Mouse (Mus musculus) ovary, postnatal 36 days (tissue): ENCODE results near the gene Map6d1.
A peak's percentile ranks its signal among the peaks of the same experiment; 100 is the strongest.

Experiments
- DNase-seq: peaks from one replicate; pipeline ENCODE4 v3.0.0; 2022; ENCODE audit warnings: low spot score, mixed read lengths

Gene Map6d1

DNA sequence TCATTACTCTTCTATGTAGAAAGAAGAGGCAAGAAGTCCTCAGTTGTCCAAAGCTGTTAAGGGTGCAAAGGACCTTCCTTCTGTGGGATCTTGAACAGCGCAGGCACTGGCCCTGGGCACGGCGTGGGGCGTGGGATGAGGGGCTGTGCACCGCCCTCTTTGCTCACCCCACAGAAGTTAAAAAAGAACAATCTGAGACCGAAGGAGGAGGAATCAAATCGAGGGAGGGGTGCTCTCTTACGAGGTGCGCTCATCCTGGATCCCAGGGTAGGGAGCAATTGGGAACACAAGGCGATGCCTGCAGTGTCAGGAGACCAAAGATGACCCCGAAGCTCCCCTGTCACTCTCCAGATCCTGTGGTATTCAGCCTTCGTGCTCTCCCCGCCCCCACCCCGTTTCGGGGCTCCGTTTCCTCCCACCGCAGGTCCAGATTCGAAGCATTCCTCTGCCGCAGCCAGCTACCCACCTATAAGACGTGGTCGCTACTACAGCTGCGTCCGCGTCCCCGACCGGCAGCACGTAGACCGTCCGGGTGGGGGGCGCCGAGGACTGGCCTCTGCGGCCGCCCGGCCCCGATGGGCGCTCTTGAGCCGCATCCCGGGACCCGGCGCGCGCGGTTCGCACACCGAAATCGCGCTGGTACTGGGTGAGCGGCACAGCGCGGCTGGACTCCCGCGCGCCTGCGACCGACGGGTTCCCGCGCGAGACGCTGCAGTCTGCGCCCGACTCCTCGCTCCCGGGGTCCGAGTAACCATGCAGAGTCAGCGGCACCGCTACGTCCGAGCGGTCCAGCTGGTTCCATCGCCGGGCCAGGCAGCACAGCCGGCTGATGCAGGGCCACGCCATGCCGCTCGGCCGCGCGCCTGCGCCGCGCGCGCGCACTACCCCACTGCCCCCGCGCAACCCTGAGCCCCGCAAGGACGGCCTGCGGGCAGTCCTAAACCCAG lies at the start of gene Map6d1:
Map6d1 (minus strand) TSS at position 891 of the 947 bp plus-strand sequence.
- peak; percentile 56 for DNase-seq

DNA sequence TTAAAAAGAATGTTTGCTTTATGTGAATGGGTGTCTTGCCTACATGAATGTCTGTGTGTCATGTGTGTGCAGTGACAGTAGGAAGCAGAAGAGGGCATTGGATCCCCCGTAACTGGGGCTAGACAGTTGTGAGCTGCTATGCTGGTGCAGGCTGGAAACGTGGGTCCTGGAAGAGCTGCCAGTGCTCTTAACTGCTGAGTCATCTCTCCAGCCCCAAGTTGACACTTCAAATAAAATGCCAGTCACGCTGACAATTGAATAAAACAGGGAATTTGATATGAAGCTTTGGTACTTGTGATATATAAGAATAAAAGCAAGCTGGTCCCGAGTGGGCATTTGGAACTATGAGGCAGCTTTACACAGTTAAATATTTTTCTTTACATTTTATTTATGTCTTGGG lies 39.1 kb upstream of the Map6d1 start:
- DNase-seq: no peak

DNA sequence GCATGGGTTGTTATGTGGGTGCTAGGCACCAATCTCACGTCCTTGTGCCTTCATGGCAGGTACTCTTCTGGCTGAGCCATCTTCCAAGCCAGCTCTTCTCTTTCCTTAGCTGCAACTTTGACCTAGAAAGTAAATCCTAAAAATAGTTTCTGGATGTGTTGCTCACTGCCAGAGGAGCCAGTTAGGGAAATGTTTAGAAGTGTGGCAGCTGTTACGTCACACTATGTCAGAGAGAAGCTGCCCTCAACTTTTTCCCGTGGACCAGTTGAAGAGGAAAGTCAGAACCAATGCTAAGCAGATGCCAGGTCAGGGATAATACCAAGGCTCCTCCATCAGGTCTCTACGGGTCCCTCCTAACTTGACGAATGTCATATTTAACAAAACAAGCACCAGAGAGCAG lies 38.2 kb upstream of the Map6d1 start:
- DNase-seq: no peak

DNA sequence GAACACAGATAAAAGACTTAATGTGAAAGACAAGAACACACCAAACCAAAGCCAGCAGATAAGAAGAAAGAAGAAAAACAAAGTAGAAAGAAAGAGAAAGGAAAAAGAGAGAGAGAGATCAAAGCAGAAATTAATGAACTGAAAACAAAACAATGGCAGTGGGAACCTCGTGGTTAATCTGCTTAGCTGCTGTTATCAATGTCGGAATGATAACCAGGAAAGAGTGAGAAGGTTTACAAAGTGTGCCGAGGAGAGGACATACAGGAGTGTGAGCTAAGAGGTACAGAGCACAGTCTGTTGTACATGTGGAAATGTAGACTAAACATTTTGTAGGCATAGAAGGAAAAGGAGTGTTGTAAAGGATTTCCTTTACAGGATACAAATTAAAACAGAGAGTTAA lies 31.8 kb upstream of the Map6d1 start:
- DNase-seq: no peak

DNA sequence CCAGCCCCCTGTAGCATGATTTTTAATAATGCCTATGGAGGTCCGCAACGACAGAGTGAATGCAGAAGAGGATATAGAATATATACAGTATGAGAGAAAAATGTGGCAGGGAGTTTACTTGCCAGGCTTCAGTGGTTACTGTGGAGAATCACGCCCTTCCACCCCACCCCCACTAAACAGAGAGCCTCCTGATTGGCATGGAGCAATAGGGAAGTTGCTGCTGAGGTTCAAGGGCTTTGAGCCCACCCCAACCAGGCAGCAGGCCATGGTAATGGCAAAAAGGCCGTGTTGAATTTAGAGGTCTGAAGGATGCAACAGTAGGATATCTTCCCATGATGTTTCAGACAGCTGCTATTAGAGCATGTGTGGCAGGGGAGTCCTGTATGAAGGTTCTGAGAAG lies 30.2 kb upstream of the Map6d1 start:
- no peak for DNase-seq

DNA sequence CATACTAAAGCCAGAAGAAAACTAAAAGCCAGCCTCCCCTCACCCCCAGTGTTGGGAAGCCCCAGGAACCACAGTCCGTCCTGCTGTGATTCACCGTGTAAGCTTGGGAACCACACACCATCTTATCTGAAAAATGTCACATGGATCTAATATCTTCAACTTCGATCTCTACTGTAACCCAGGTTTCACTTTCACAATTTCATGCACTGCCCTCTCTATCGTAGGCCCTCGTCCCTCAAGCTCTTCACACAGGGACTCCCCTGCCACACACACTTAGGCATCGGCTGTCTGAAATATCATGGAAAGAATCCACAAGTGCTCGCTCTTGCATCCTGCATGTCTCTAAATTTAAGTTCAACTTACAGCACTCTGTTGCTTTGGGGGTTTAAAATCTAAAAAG lies 23.9 kb upstream of the Map6d1 start:
- DNase-seq: no peak

DNA sequence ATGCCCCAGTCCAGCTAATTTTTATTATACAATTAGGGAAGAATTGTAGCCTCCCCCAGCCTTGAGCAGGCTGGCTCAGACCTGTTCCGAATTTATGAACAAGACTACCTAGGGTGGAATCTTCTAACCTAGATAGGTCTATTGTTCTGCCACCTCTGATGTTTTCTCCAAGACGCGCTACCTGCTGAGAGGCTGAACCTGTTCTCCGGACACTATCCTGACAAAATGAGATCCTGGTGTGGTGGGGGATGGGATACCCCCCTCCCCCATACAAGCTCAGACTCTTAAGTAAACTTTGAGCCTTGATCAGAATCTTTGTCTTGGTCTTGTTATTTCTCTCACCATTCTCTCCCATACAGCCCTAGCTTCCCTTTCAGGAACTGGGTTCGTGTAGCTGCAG lies 16.8 kb upstream of the Map6d1 start:
- no peak for DNase-seq

DNA sequence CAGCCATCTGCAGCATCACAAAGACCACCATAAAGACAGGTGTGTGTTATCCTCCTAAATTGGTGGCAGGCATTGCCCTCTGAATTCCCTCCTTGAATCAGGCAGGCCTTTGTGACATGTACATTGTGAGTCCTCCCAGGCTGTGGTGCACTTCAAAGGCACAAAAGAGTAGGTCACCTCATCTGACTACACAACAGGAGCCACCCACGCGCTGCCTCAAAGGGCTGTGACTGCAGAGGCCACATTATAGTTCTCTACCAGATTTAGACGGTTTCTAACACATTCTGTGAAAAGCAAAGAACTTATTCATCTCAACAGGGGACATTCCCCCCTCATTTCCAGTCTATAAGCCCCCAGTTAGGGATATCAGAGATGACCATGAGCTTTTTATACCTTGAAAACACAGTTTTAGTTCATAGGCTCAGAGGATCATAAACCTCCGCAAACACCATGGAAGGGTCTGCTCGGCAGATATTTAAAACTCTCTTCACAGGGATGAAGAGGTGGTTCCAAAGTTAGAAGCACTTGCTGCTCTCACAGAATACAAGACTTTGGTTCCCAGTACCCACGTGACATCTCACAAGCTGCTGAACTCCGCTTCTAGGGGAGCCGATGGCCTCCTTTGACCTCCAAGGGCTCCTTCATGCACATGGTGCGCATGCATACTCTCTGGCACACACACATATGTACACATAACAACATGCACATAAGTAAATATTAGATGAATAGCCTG lies 7.5 kb upstream of the Map6d1 start:
- no peak for DNase-seq

DNA sequence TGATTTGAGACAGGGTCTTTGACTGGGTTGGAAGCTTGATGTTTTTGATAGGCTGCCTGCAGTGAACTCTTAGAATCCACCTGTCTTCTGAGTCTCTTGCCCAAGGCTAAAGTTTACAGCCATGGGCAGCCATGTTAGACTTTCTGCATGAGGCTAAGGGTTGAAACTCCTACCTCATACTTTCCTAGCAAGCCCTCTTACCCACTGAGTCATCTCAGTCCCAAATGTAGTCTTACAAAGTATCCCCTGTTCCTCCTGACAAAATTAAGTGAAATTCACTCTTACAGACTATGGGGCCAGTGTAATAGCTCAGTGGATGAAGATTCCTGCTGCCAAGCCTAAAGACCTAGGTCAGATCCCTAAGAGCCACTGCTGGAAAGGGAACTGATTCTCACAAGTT lies 5.9 kb upstream of the Map6d1 start:
- DNase-seq: no peak

DNA sequence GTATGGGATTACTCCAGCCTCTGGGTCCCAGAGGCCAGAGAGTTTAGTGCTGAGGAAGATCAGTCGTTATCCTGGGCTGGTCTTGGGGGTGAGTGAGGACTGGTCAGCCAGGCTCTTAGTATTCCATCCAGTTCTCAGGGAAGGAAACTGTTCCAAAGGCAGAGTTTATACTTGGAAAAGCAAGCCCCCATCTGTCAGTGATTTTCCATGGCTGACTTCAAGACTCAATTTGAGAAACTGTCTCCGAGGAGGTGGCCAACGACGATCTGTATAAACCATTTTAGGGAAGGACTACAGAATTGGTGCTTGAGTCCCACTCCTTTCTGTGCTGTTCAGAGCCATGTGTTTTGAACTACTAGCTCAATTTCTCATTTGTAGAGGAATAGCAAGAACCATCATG lies 2.5 kb downstream of the Map6d1 start:
- DNase-seq: no peak

DNA sequence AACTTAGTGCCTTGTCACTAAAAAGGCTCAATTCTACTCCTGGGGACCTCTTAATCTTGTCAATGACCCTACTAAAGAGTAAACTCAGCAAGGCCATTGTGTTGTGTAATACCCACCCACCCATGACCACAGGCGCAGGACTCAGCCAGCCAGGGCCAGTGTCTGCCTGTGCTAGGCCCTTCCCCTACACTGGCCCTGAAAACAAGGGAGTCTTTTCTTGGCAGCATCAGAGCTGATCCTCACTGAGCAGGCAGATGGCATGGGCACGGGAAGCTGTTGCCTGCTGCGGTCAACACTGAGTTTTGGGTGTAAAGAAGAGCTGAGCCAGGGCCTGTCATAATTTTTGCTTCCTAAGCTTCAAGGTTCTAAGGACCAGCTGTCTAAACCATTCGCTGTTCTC lies 3.7 kb downstream of the Map6d1 start:
- peak; percentile 27 for DNase-seq

DNA sequence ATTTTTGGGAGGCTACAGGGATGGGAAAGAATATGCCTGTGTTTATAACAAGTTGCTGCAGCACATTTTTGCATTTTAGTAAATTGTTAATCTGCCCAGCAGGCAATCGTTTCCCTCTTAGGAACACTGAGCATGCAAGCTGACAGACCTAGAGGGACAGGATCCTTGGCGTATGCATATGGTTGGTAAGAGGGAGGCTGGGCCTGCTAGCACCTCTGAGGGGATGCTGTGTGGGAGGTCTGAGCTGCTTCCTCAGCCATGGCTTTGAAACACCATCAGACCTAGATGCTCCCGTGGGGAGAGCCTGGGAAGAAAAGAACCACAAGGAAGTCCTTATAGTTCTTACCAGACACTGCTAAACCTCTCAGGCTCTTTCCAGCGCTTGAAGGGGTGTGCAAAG lies 6.8 kb downstream of the Map6d1 start:
- DNase-seq: no peak

DNA sequence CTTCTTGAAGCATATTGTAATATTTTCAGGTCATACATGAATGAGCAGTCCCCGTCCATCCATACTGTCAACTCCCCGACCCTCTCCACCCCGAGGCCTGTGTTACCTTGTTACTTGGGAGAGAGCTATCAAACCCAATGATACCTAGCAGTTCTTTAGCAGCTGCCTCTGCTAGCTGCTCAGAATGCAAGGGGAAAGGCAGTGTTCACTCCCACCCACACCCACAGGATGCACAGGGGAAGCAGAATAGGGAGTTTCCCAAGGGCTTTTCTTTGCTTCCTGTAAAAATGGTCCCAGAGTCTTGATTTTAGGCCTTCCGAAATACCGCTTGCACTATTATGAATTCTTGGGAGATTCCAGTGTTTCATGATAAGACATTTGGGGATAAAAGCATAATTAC lies 13.0 kb downstream of the Map6d1 start:
- DNase-seq: no peak

DNA sequence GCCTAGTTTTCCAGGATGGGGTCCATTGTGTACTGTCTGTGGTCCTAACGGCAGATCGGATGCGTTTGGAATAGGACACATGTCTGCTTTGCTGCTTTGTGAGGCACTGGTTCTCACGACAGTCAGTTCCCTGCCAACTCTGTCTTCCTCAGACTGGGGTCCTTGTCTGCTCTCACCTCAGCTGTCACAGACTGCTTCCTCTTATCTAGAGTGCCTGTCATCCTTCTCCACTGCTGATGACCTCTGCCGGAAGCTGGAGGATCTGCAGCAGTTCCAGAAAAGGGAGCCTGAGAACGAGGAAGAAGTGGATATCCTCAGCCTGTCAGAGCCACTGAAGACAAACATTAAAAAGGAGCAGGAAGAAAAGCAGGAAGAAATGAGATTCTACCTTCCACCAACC lies 13.7 kb downstream of the Map6d1 start:
- DNase-seq: no peak

DNA sequence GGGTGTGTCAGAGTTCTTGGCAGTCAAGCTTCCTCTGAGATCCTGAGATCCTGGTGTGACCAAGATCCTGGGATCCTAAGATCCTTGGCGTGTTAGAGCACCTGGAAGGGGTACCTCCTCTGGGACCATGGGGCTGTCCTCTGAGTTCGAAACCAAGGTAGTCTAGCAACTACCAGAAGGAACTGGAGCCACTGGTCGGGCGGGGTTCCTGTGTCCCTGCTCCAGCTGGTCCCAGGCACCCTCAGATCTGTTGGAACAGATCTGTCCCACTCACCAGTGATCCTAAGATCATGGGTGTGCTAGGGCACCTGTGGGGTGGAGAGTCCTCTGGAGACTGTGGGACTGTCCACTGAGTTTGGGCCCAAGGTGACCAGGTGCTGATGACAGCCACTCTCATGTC lies 14.5 kb downstream of the Map6d1 start:
- DNase-seq: no peak

DNA sequence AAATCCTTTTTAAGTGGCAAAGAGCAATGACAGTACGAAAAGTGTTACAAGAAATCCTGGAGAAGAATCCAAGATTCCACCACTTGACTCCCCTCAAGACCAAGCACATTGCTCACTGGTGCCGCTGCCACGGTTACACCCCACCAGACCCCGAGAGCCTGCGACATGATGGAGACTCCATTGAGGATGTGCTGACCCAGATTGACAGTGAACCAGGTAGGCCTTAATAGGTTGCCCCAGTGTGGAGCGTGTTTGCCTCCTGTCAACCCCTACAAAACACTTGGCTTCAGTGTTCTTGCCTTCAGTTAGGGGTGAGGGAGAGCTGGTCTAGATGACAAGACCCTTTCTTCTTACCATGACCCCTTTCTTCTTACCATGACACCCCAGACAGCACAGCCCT lies 18.4 kb downstream of the Map6d1 start:
- no peak for DNase-seq

DNA sequence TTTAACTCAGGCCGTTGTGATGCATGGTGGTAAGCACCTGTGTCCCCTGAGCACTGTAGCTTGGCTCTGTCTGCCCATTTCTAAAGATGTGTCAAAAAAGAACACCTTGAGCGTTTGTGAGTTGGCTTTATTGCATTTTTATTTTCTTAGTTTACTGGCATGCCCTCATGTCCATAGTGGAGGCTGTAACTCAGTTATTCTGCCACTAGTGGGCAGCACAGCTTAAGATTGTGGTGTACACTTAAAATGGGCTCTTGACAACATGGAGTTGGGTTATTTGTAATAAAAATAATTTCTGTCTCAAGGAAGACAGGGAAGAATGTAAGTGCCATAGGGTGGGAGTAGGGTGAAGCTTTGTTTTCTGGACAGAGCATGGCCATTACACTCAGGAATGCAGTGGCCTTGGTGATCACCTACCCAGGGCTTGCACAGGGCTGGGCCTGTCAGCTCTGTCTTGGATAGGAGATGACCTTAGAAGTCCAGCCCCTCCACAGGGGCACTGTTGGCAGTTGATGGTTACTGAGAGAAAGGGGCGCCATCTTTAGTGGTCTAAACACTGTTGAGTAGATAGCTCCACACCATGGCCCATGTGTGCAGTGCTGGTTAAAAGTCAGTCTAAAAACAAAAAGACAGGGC lies 27.4 kb downstream of the Map6d1 start:
- DNase-seq: peak; percentile 23

DNA sequence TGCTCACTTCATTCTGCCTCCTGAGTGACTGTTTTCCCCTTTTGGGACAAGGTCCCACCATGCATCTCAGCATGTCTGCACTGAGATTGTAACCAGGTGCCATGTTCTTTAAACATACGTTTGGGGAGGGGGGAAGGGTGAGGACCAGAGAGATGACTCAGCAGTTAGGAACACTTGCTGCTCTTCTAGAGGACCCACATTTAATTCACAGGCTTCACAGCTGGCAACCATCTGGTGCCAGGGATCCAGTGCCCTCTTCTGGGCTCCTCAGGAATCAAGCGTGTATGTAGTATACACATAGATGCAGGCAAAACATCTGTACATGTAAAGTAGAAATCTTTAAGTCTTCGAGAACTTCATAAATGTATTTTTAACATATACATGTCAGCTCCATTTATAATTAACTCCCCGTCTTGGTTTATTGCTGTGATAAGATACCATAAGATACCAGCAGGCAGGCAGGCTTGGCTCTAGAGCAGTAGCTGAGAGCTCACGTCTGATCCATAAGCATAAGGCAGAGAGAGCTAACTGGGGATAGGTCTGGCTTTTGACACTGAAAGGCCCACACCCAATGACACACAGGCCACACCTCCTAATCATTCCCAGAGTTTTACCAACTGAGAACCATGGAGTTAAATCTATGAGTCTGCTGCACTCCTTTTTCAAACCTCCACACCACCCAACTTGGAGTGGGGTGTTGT lies 41.5 kb downstream of the Map6d1 start:
- no peak for DNase-seq

DNA sequence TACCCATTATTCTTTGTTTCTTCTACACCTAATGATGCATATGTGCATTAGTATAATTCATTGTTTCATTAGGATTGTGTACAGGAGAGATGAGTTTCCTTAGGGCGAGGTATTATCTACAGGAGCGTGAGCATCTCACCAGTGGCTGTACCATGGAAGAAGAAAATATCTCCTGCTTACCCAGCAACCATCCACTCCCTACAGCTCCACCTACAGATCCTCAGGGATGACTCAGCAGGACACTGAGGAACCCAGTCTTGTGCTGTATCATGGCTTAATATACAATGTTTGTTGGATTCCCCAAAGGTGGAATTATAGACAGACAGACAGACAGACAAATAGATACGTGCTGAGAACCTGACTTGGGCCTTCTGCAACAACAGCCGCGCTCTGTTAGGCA lies 44.2 kb downstream of the Map6d1 start:
- no peak for DNase-seq

DNA sequence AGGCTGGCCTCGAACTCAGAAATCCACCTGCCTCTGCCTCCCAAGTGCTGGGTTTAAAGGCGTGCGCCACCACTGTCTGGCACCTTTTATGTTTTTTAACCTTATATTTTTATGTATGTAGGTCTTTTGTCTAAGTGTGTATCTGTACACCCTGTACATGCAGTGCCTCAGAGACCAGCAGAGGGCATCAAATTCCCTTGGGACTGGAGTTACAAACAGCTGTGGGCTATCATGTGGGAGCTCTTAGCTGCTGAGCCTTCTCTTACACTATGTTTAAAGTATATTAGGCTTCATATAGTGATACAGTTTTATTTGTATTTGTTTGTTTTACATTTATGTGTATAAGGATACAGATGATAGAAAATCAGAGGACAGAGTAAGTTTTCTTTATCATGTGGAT lies 45.6 kb downstream of the Map6d1 start:
- DNase-seq: no peak

DNA sequence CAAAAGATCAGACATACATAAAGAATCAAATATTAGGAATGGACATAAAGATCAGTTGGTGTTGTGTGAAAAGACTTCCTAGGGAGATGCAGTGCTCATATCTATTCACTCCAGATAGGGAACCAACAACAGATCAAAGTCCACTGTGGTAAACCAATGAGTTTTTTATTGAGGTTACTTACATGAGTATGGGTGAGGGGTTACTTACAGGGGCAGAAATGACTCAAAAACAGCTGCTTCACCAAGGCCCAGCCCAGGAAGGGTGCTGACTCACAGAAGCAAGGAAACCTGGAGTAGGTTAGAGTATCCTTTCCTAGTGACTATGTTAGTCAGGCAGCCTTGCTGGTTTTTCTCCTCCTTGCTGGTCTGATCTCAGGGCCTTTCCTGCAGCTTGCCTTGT lies 49.1 kb downstream of the Map6d1 start:
- DNase-seq: no peak

DNA sequence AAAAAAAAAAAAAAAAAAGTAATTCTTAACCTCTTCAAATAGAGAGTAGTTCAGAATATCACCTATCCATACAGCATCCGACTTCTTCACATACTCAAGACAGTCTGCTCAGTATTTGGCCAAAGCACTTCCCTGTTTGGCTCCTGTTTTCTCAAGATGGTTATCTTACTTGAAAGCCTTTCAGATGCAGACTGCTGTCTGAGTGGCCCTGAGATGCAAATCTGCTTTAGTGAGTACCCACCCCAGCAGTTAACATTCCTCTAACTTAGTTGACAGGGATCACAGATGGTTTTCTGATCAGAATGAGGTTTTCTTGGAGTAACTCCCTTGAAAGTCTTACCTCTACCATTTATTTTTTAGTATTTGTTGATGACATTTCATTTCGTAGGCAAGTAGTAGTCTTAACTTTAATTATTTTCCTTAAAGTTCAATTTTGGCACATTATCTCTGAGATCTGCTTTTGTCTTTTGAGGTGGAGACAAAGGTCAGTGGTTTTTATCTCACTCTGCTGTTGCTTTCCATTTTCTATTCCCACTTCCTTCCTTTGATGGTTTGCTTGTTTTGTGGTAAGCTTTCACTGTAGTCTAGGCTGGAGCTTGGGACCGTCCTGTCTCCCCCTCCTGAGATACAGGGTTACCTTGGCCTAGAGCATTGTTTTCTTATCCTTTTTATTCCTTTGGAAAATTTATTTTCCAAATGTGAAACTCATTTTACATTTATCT lies 49.8 kb downstream of the Map6d1 start:
- DNase-seq: no peak
